Mouse (Mus musculus) cerebellum, adult 2 months (tissue): ENCODE results near the gene Foxn1.

Experiments used
- CTCF ChIP-seq: fragments of 200-500 bp; IDR thresholded peaks from 2 replicates; pipeline ENCODE4 v1.5.1; 2011; ENCODE audit warnings: low read depth, mild to moderate bottlenecking, control low read depth, low read length, moderate library complexity, borderline replicate concordance; ENCODE audit not compliant: insufficient read depth
- POLR2A ChIP-seq: fragments of 200-500 bp; IDR thresholded peaks from 2 replicates; pipeline ENCODE4 v1.6.1; 2011; ENCODE audit warnings: low read length, control low read depth, borderline replicate concordance; ENCODE audit not compliant: insufficient read depth

DNA sequence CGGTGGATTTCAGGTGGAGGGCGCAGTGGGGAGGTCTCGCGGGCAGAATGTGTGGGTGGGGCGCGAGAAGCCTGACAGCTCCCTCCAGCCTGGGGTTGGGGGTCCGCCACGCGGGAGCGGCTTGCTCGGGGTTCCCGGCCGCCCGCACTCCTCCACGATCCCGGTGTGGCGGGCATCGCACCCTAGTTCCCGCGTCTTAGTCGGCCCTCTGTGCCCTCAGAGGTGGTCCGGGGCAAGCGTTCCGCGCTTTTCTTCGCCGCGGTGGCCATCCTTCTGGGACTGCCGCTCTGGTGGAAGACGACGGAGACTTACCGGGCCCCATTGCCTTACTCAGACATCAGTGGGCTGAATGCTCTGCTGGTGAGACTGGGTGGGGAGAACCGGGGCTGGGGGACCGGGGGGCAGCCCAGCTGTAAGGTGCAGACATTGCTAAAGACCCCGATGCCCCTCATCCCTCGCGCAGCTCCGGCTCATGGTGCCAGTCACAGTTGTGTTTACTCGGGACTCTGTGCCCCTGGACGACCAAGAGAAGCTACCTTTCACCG, 57.8 kb downstream of the Foxn1 start:
- TF ChIP-seq CTCF (no peak), POLR2A (no peak)
